Mouse (Mus musculus) lung, postnatal 0 days (tissue): ENCODE measurements at regions not wholly inside any gene's neighbourhood (a gene's known extent, or its start where the extent isn't known, plus 50 kb on each side); places are given as distances from the start of the nearest gene placed in this dataset.

Experiments used
- CTCF ChIP-seq: IDR thresholded peaks from 2 replicates; pipeline ENCODE4 v1.5.1; 2016; ENCODE audit warnings: antibody characterized with exemption, mild to moderate bottlenecking
- EP300 ChIP-seq: IDR thresholded peaks from 2 replicates; pipeline ENCODE4 v1.6.1; 2016; ENCODE audit warnings: antibody characterized with exemption, mild to moderate bottlenecking, control low read depth

DNA sequence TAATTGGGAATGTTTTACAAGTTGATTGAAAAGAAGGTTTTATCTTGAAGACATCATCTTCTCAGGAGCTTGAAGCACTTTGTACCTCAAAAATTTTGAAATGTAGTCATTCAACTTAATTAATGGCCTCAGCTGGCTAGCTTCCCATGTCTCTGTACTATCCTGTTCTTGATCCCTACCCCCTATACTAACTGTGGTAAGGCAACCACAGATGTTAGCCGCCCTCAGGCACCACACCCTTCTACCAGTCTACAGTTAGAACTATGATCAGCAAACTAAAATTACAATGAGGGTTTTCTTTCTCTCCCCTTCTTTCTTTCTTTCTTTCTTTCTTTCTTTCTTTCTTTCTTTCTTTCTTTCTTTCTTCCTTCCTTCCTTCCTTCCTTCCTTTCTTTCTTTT, 225.1 kb upstream of the Mef2c start:
- TF ChIP-seq EP300 (no peak), CTCF (no peak)
